ENCODE assay signal across 9 mouse cellular contexts in the genomic region with DNA sequence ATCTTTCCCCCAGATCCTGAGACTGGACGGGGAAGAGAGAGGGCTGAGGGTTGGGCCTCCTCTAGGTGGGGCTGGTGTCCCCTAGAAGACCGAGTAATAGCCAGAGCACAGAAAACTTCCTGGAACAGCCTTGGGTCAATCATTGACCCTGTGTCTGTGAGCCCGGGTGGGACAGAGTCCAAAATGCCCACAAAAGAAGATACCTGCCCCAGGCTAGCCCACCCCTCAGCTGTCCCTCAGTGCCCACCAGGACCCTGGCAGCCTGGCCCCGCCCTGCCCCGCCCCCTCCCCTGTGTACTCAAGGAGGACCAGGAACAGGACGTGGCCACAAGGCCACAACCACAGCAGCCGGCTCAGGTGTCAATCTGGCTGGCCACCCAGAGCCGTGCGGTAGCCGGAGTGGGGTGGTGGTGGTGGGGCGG. TPM values are rescaled to one million over a fixed set of nuclear protein-coding genes. Genes with fewer than 3 reads are reported as not detected.
DNase-seq lines count a peak whose midpoint lies in the region; ATAC-seq and TF ChIP-seq lines count a peak whose summit lies in the region.
"Had no signal": no experiment of that assay in that cellular context is flagged by ENCODE, and none has a peak within 500 bp of the region (broad histone marks: within the 10 kb centered on the region; RNA-seq: fewer than 3 reads in every experiment).

No protein-coding gene starts in this region.

- peak; percentile 48 for DNase-seq in lung, adult 2 months
- no peak for DNase-seq in lung, postnatal 25 days (ENCODE audit: low spot score)
- peak; percentile 47 for DNase-seq in retina, embryonic 14.5 days (ENCODE audit: low spot score)
- no peak for DNase-seq in layer of hippocampus, postnatal 36 days
- DNase-seq in gastrocnemius, postnatal 14 days: no peak
- no peak for DNase-seq in spleen, postnatal 10 days (ENCODE audit: low spot score in 2 of 2)

- H3K9ac ChIP-seq in embryonic facial prominence, embryonic 12.5 days: no peak overlapping the region
- peak overlapping the region; percentile 39; the same call in 1 of the 2 replicates for H3K9ac ChIP-seq in limb, embryonic 13.5 days
- H3K9ac ChIP-seq: neural tube, embryonic 12.5 days had no signal

- 23% methylated on average over 11 of the region's 11 CpGs for WGBS in lung, adult 2 months
- 20% methylated on average over 11 of the region's 11 CpGs for WGBS in embryonic facial prominence, embryonic 12.5 days
- 14% methylated on average over 11 of the region's 11 CpGs for WGBS in limb, embryonic 13.5 days

- no peaks in the 10 kb centered on the region for H3K4me1 ChIP-seq in lung, adult 2 months (ENCODE audit: control insufficient read depth, insufficient read depth, low read length)
- H3K4me1 ChIP-seq in embryonic facial prominence, embryonic 12.5 days: 0 out of 2 replicates have a peak, but pooled peaks cover 3% of the 10 kb centered on the region
- H3K4me1 ChIP-seq in limb, embryonic 13.5 days: peaks cover 17% of the 10 kb centered on the region
- H3K4me1 ChIP-seq: neural tube, embryonic 12.5 days had no signal

- H3K9me3 ChIP-seq in embryonic facial prominence, embryonic 12.5 days: no peaks in the 10 kb centered on the region
- no peaks in the 10 kb centered on the region for H3K9me3 ChIP-seq in limb, embryonic 13.5 days
- H3K9me3 ChIP-seq: neural tube, embryonic 12.5 days had no signal

- no peak overlapping the region for H3K4me2 ChIP-seq in embryonic facial prominence, embryonic 12.5 days (replicated peaks)
- H3K4me2 ChIP-seq in limb, embryonic 13.5 days (replicated peaks): no peak overlapping the region
- H3K4me2 ChIP-seq: neural tube, embryonic 12.5 days had no signal

- no peak for ATAC-seq in embryonic facial prominence, embryonic 12.5 days (ENCODE audit: insufficient number of reproducible peaks, insufficient read depth, low FRiP score, low TSS enrichment)
- ATAC-seq in limb, embryonic 13.5 days (ENCODE audit: low FRiP score, low read depth): peak; percentile 48; the same call in 1 of the 2 replicates

- H3K36me3 ChIP-seq in embryonic facial prominence, embryonic 12.5 days: peaks cover 37% of the 10 kb centered on the region
- peaks cover 38% of the 10 kb centered on the region for H3K36me3 ChIP-seq in limb, embryonic 13.5 days

- no peaks in the 10 kb centered on the region for H3K27me3 ChIP-seq in embryonic facial prominence, embryonic 12.5 days
- H3K27me3 ChIP-seq in limb, embryonic 13.5 days: no peaks in the 10 kb centered on the region
- H3K27me3 ChIP-seq: neural tube, embryonic 12.5 days had no signal

- TF ChIP-seq CTCF in lung, adult 2 months (IDR thresholded peaks at IDR 0.05; ENCODE audit: insufficient read depth, low read length): peak; percentile 35; the same call in 1 of the 2 replicates

- H3K4me3 ChIP-seq in lung, adult 2 months (replicated peaks; ENCODE audit: extremely low read depth, low read depth, low read length): no peak overlapping the region
- H3K4me3 ChIP-seq in embryonic facial prominence, embryonic 12.5 days: no peak overlapping the region
- H3K4me3 ChIP-seq in limb, embryonic 13.5 days: no peak overlapping the region
- H3K4me3 ChIP-seq: neural tube, embryonic 12.5 days had no signal

- intact Hi-C loops in gastrocnemius, postnatal 14 days (cut with DNase I; ENCODE audit: low total_unique reads): loop anchor here (10.0 kb wide), 1 partner anchor 69 kb away; the partner anchor contains the start of gene Lsm2

- H3K27ac ChIP-seq in embryonic facial prominence, embryonic 12.5 days: 0 out of 2 replicates have a peak overlapping the region, but pooled peaks have one; percentile 41
- no peak overlapping the region for H3K27ac ChIP-seq in limb, embryonic 13.5 days
- H3K27ac ChIP-seq: neural tube, embryonic 12.5 days had no signal

- no peak for TF ChIP-seq POLR2A in lung, adult 2 months (IDR thresholded peaks at IDR 0.05; ENCODE audit: borderline replicate concordance, extremely low read depth, low read depth, low read length)

RNA-seq across cellular contexts. Expression of gene Slc44a4, which starts 1.2 kb away (rescaled TPM):
- polyA plus RNA-seq in lung, adult 2 months (2012; rRNA removed): 11.6 and 13.5 TPM in 2 replicates
- polyA plus RNA-seq in embryonic facial prominence, embryonic 12.5 days (2016; fragmentation: Nextera tagmentation; extraction: Ambion mirVana): 0.29 TPM in 1 of 2 replicates, not detected in the other
- 0.14 TPM in 1 of 2 replicates, not detected in the other for polyA plus RNA-seq in limb, embryonic 13.5 days (2015; fragmentation: Nextera tagmentation; extraction: Ambion mirVana)
- total RNA-seq in layer of hippocampus, postnatal 36 days (2021): under 1 TPM in 1 of 2 experiments, not detected in 1; 0.28 TPM
- under 1 TPM in 1 of 2 experiments, not detected in 1; 0.09 TPM for total RNA-seq in gastrocnemius, postnatal 14 days (2021)
- polyA plus RNA-seq: neural tube, embryonic 12.5 days had no signal

RNA-seq across cellular contexts. Expression of gene Neu1, which starts 15.6 kb away (rescaled TPM):
- 40.4 and 46.6 TPM in 2 replicates for polyA plus RNA-seq in lung, adult 2 months (2012; rRNA removed)
- 19.2 and 20.8 TPM in 2 replicates for polyA plus RNA-seq in embryonic facial prominence, embryonic 12.5 days (2016; fragmentation: Nextera tagmentation; extraction: Ambion mirVana)
- polyA plus RNA-seq in limb, embryonic 13.5 days (2015; fragmentation: Nextera tagmentation; extraction: Ambion mirVana): 20.0 and 21.0 TPM in 2 replicates
- 10 to 100 TPM; 37.6 to 41.2 TPM for total RNA-seq in layer of hippocampus, postnatal 36 days (2021)
- 1 to 10 TPM; 8.0 to 8.3 TPM for total RNA-seq in gastrocnemius, postnatal 14 days (2021)

RNA-seq across cellular contexts. Expression of gene Ehmt2, which starts 17.2 kb away (rescaled TPM):
- 192 and 199 TPM in 2 replicates for polyA plus RNA-seq in lung, adult 2 months (2012; rRNA removed)
- polyA plus RNA-seq in embryonic facial prominence, embryonic 12.5 days (2016; fragmentation: Nextera tagmentation; extraction: Ambion mirVana): 111 and 121 TPM in 2 replicates
- 97.0 and 103 TPM in 2 replicates for polyA plus RNA-seq in limb, embryonic 13.5 days (2015; fragmentation: Nextera tagmentation; extraction: Ambion mirVana)
- 100 to 1,000 TPM; 175 to 182 TPM for total RNA-seq in layer of hippocampus, postnatal 36 days (2021)
- total RNA-seq in gastrocnemius, postnatal 14 days (2021): 10 to 100 TPM; 29.4 to 32.2 TPM

RNA-seq across cellular contexts. Expression of gene C2, which starts 17.4 kb away (rescaled TPM):
- polyA plus RNA-seq in lung, adult 2 months (2012; rRNA removed): 25.8 and 27.7 TPM in 2 replicates
- 1.2 and 2.5 TPM in 2 replicates for polyA plus RNA-seq in embryonic facial prominence, embryonic 12.5 days (2016; fragmentation: Nextera tagmentation; extraction: Ambion mirVana)
- polyA plus RNA-seq in limb, embryonic 13.5 days (2015; fragmentation: Nextera tagmentation; extraction: Ambion mirVana): 1.6 and 2.4 TPM in 2 replicates
- total RNA-seq in layer of hippocampus, postnatal 36 days (2021): 1 to 10 TPM in 1 of 2 experiments, under 1 TPM in 1; 0.22 to 2.0 TPM
- 1 to 10 TPM; 1.8 to 3.1 TPM for total RNA-seq in gastrocnemius, postnatal 14 days (2021)

RNA-seq across cellular contexts. Expression of gene Gm20547, which starts 33.6 kb away (rescaled TPM):
- not detected in 2 replicates for polyA plus RNA-seq in lung, adult 2 months (2012; rRNA removed)
- polyA plus RNA-seq in embryonic facial prominence, embryonic 12.5 days (2016; fragmentation: Nextera tagmentation; extraction: Ambion mirVana): 0.31 TPM in 1 of 2 replicates, not detected in the other
- polyA plus RNA-seq in limb, embryonic 13.5 days (2015; fragmentation: Nextera tagmentation; extraction: Ambion mirVana): not detected in 2 replicates
- not detected for total RNA-seq in layer of hippocampus, postnatal 36 days (2021)
- not detected for total RNA-seq in gastrocnemius, postnatal 14 days (2021)
- polyA plus RNA-seq: neural tube, embryonic 12.5 days had no signal

Comparison
In these comparisons a context has a peak if more than half of its experiments do, and no peak if none do; other contexts are left out.
1. DNase-seq: peak in lung, adult 2 months (single experiment) and retina, embryonic 14.5 days (single experiment); none in lung, postnatal 25 days (single experiment), layer of hippocampus, postnatal 36 days (0 of 2), gastrocnemius, postnatal 14 days (single experiment) and spleen, postnatal 10 days (0 of 2).